Mouse (Mus musculus) liver, embryonic 14.5 days (tissue): ENCODE results near the gene Pde4d.

ENCODE experiments used
- CTCF ChIP-seq: IDR thresholded peaks from 2 replicates; pipeline ENCODE4 v1.5.1; 2016; ENCODE audit warnings: antibody characterized with exemption, low read depth, control low read depth
- EP300 ChIP-seq: IDR thresholded peaks from 2 replicates; pipeline ENCODE4 v1.6.1; 2016; ENCODE audit warnings: antibody characterized with exemption, low read depth

DNA sequence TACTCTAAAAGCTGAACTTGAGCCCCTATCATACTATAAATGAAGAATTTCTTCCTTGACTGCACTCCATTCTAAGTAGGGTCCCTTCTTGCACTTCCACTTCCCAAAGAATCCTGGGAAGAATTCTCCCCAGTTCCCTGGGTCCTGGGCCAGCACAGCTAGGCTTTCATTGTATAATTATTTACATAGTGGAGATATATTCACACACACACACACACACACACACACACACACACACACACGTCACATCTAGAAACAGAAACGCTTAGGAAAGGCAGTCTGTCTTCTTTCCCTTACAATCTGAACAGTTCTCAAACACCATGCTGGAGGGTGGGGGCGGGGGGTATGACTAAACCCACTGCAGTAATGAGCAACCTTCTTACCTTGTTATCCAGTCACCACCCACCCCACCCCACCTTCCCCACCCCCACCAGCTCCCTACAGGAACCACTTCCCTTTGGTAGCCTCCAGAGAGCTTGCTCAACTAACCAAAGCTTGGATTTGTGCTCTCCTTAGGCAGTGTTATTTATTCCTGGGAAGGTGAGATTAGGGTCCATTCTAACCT, 868.8 kb downstream of the Pde4d start:
- no peak for TF ChIP-seq CTCF
- TF ChIP-seq EP300: no peak
